Mouse (Mus musculus): ENCODE results near the gene Atf6b. TPM values are rescaled to one million over a fixed set of nuclear protein-coding genes. Genes with fewer than 3 reads are reported as not detected.

Gene Atf6b
- polyA plus RNA-seq, 1 experiment from 2014 or later = 12.9 TPM

DNA sequence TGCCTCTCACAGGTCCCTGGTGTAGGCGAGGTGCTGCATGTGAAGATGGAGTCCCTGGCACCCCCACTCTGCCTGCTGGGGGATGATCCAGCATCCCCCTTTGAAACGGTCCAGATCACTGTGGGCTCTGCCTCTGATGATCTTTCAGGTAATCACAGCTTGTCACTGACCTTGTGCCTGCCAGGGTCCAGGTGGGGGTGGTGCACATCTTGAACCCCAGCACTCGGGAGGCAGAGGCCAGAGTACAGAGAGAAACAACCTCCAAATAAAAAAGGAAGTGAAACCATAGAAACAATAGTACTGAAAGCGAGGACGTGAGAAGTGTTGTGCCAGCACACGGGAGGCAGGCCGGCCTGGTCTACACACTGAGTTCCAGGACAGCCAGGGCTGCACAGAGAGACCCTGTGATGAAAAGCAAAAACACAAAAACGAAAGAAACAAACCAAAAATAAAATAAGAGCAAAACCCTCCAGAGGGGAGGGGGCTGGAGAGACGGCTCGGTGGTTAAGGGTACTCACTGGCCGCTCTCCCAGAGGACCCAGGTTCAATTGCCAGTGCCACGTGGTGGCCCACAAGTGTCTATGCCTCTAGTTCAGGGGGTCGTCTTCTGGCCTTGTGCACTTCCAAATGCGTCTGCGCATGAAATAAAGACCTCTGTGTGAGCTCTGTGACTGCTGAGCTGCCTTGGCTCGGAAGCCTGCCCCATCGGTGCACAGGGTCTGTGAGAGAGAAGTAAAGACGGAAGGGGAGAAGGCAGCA, 2.3 kb downstream of the Atf6b start:
- Histone ChIP-seq H3K27me3 (ENCODE audit: insufficient read depth, low read length) (no peaks in the 10 kb centered on the region), H3K36me3 (replicated peaks; ENCODE audit: insufficient read depth, low read length) (peaks cover 22% of the 10 kb centered on the region), H3K4me2 (ENCODE audit: low read depth, low read length) (no peak overlapping the region), H3K9ac (replicated peaks) (no peak overlapping the region), H3K27ac (ENCODE audit: low read depth) (no peak overlapping the region), H3K4me3 (ENCODE audit: low read depth, low read length) (no peak overlapping the region), H3K9me3 (ENCODE audit: low read length) (no peaks in the 10 kb centered on the region), H3K4me1 (ENCODE audit: insufficient read depth) (peaks cover 33% of the 10 kb centered on the region)
- no peak for ATAC-seq
- no peak for DNase-seq
- 70% methylated on average over 18 of the region's 18 CpGs for WGBS (ENCODE audit: insufficient replicate concordance)
- TF ChIP-seq CTCF (IDR thresholded peaks at IDR 0.05; ENCODE audit: low read depth) (no peak), EP300 (IDR thresholded peaks at IDR 0.05; ENCODE audit: low read depth) (no peak)

DNA sequence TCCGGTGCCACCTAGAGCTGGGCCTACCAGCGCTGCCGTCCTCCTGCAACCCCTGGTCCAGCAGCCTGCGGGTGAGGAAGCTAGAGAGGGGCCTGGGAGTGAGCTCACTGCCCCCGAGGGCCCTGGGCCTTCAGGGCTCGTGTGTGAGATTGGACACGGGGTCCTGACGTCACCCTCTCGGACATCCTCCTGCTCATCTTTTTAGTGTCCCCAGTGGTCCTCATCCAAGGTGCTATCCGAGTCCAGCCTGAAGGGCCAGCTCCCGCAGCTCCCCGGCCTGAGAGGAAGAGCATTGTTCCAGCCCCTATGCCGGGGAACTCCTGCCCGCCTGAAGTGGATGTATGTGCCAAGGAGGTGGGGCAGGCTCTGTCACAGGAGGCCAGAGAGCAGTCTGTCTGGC, 3.8 kb downstream of the Atf6b start:
- Histone ChIP-seq H3K27me3 (ENCODE audit: insufficient read depth, low read length) (no peaks in the 10 kb centered on the region), H3K27ac (ENCODE audit: low read depth) (no peak overlapping the region), H3K4me2 (ENCODE audit: low read depth, low read length) (no peak overlapping the region), H3K4me1 (ENCODE audit: insufficient read depth) (peaks cover 24% of the 10 kb centered on the region), H3K4me3 (ENCODE audit: low read depth, low read length) (no peak overlapping the region), H3K9me3 (ENCODE audit: low read length) (no peaks in the 10 kb centered on the region), H3K36me3 (replicated peaks; ENCODE audit: insufficient read depth, low read length) (peaks cover 24% of the 10 kb centered on the region), H3K9ac (replicated peaks) (no peak overlapping the region)
- 89% methylated on average over 14 of the region's 14 CpGs for WGBS (ENCODE audit: insufficient replicate concordance)
- TF ChIP-seq CTCF (IDR thresholded peaks at IDR 0.05; ENCODE audit: low read depth) (no peak), EP300 (IDR thresholded peaks at IDR 0.05; ENCODE audit: low read depth) (no peak)
- DNase-seq (no peak), ATAC-seq (no peak)

DNA sequence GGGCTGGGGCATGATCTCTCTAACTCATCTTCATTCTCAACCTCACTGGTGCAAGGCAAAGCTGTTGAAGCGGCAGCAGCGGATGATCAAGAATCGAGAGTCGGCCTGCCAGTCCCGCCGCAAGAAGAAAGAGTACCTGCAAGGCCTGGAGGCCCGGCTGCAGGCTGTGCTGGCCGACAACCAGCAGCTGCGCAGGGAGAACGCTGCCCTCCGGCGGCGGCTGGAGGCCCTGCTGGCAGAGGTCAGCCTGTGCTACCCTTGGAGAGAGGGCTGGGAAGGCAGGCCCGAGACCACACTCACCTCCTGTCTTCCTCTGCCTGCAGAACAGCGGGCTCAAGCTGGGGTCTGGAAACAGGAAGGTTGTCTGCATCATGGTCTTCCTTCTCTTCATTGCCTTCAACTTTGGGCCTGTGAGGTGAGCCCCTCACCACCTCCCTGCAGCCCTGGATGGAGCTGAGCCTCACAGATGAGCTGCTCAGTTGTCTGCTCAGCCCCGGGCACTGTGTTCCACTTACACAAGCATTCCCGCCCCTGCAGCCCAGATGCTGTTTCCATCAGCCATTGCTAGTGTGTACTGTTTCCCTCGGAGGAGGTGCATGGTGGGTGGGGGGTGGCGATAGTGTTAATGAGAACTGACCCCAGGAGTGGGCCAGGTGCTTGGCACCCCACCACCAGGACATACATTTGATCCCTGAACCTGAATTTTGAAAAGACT, 4.7 kb downstream of the Atf6b start:
- Histone ChIP-seq H3K27ac (ENCODE audit: low read depth) (no peak overlapping the region), H3K4me3 (ENCODE audit: low read depth, low read length) (no peak overlapping the region), H3K9ac (replicated peaks) (no peak overlapping the region), H3K36me3 (replicated peaks; ENCODE audit: insufficient read depth, low read length) (peaks cover 24% of the 10 kb centered on the region), H3K4me1 (ENCODE audit: insufficient read depth) (peaks cover 19% of the 10 kb centered on the region), H3K27me3 (ENCODE audit: insufficient read depth, low read length) (no peaks in the 10 kb centered on the region), H3K9me3 (ENCODE audit: low read length) (no peaks in the 10 kb centered on the region), H3K4me2 (ENCODE audit: low read depth, low read length) (no peak overlapping the region)
- WGBS (ENCODE audit: insufficient replicate concordance) = 55% methylated on average over 19 of the region's 19 CpGs
- DNase-seq (peak; percentile 59), ATAC-seq (no peak)
- TF ChIP-seq CTCF (IDR thresholded peaks at IDR 0.05; ENCODE audit: low read depth) (peak; percentile 75), EP300 (IDR thresholded peaks at IDR 0.05; ENCODE audit: low read depth) (no peak)

DNA sequence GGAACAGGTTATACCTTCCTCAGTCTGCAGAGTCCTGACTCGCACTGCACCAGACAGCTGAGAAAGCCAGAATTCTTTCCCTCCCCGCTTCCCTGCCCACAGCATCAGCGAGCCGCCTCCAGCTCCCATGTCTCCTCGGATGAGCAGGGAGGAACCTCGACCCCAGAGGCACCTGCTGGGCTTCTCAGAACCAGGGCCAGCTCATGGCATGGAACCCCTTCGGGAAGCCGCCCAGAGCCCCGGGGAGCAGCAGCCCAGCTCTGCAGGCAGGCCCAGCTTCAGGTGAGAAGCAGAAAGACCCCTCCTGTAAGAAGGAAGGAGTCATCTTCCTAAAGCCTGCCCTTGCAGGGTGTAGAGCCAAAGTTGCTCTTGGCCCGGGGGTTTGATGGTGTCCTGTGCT, 5.6 kb downstream of the Atf6b start:
- H3K4me3 ChIP-seq (ENCODE audit: low read depth, low read length) = no peak overlapping the region
- WGBS (ENCODE audit: insufficient replicate concordance) = 87% methylated on average over 10 of the region's 10 CpGs
- DNase-seq = no peak
- no peak overlapping the region for H3K9ac ChIP-seq (replicated peaks)
- no peak overlapping the region for H3K27ac ChIP-seq (ENCODE audit: low read depth)
- H3K27me3 ChIP-seq (ENCODE audit: insufficient read depth, low read length) = peaks cover 3% of the 10 kb centered on the region; the same call in 1 of the 2 replicates
- no peak overlapping the region for H3K4me2 ChIP-seq (ENCODE audit: low read depth, low read length)
- H3K36me3 ChIP-seq (replicated peaks; ENCODE audit: insufficient read depth, low read length) = peaks cover 24% of the 10 kb centered on the region
- H3K9me3 ChIP-seq (ENCODE audit: low read length) = no peaks in the 10 kb centered on the region
- TF ChIP-seq EP300 (IDR thresholded peaks at IDR 0.05; ENCODE audit: low read depth) (no peak), CTCF (IDR thresholded peaks at IDR 0.05; ENCODE audit: low read depth) (no peak)
- no peak for ATAC-seq
- H3K4me1 ChIP-seq (ENCODE audit: insufficient read depth) = peaks cover 16% of the 10 kb centered on the region

DNA sequence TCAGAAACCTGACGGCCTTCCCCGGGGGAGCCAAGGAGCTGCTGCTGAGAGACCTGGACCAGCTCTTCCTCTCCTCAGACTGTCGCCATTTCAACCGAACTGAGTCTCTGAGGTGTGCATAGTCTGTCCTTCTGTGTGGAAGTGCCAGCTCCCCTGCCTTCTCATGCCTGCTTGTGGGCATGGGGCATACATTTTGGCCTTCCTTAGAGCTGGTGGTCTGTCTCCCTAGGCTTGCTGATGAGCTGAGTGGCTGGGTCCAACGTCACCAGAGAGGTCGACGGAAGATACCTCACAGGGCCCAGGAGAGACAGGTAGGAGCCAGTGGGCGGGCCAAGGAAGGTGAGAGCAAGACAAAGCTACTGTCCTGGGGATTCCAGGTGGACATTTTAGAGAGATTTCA, 6.0 kb downstream of the Atf6b start:
- peaks cover 24% of the 10 kb centered on the region for H3K36me3 ChIP-seq (replicated peaks; ENCODE audit: insufficient read depth, low read length)
- DNase-seq (no peak), ATAC-seq (no peak)
- H3K9me3 ChIP-seq (ENCODE audit: low read length) = no peaks in the 10 kb centered on the region
- TF ChIP-seq EP300 (IDR thresholded peaks at IDR 0.05; ENCODE audit: low read depth) (no peak), CTCF (IDR thresholded peaks at IDR 0.05; ENCODE audit: low read depth) (no peak)
- H3K27me3 ChIP-seq (ENCODE audit: insufficient read depth, low read length) = peaks cover 3% of the 10 kb centered on the region; the same call in 1 of the 2 replicates
- no peak overlapping the region for H3K4me2 ChIP-seq (ENCODE audit: low read depth, low read length)
- peaks cover 12% of the 10 kb centered on the region for H3K4me1 ChIP-seq (ENCODE audit: insufficient read depth)
- no peak overlapping the region for H3K4me3 ChIP-seq (ENCODE audit: low read depth, low read length)
- H3K27ac ChIP-seq (ENCODE audit: low read depth) = no peak overlapping the region
- 87% methylated on average over 8 of the region's 8 CpGs for WGBS (ENCODE audit: insufficient replicate concordance)
- H3K9ac ChIP-seq (replicated peaks) = no peak overlapping the region

DNA sequence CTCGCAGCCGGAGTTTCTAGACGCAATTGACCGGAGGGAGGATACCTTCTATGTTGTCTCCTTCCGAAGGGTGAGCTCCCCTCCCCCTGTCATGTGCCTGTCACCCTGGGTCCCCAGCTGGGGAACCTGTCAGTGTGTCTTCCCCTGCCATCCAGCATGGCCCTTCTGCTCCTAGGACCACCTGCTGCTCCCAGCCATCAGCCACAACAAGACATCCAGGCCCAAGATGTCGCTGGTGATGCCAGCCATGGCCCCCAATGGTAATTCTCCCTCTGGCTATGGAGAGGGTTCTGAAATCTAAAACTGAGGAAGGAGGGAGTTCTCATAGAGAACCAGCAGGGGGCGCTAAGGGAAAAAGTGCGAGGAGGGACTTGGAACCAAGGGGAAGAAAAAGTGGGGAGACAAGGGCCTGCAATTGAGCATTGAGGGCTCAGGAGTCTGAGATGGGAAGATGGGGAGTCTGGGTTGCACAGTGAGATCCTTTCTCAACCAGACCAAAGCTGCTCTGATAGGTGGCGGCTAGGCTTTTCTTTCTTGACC, 6.9 kb downstream of the Atf6b start:
- ATAC-seq (no peak), DNase-seq (peak; percentile 64)
- Histone ChIP-seq H3K4me3 (ENCODE audit: low read depth, low read length) (no peak overlapping the region), H3K27ac (ENCODE audit: low read depth) (no peak overlapping the region), H3K4me1 (ENCODE audit: insufficient read depth) (peaks cover 6% of the 10 kb centered on the region), H3K36me3 (replicated peaks; ENCODE audit: insufficient read depth, low read length) (peaks cover 24% of the 10 kb centered on the region), H3K9me3 (ENCODE audit: low read length) (no peaks in the 10 kb centered on the region), H3K4me2 (ENCODE audit: low read depth, low read length) (no peak overlapping the region), H3K27me3 (ENCODE audit: insufficient read depth, low read length) (peaks cover 3% of the 10 kb centered on the region; the same call in 1 of the 2 replicates), H3K9ac (replicated peaks) (no peak overlapping the region)
- no peak for TF ChIP-seq EP300 (IDR thresholded peaks at IDR 0.05; ENCODE audit: low read depth)
- peak; percentile 86 for TF ChIP-seq CTCF (IDR thresholded peaks at IDR 0.05; ENCODE audit: low read depth)
- 62% methylated on average over 9 of the region's 9 CpGs for WGBS (ENCODE audit: insufficient replicate concordance)

Data from liver, postnatal 0 days (tissue).